Mouse (Mus musculus): ENCODE data around the gene Zfp652. TPM values are rescaled to one million over a fixed set of nuclear protein-coding genes. Genes with fewer than 3 reads are reported as not detected.

Zfp652 gene
- total RNA-seq, 2 experiments from 2014 or later: 48.7 to 49.6 TPM

GRCm38 (mm10) chr11:95829526-95830050 is 117.1 kb downstream of the Zfp652 start:
- no peak for DNase-seq (ENCODE audit: low spot score in 2 of 2)

DNA sequence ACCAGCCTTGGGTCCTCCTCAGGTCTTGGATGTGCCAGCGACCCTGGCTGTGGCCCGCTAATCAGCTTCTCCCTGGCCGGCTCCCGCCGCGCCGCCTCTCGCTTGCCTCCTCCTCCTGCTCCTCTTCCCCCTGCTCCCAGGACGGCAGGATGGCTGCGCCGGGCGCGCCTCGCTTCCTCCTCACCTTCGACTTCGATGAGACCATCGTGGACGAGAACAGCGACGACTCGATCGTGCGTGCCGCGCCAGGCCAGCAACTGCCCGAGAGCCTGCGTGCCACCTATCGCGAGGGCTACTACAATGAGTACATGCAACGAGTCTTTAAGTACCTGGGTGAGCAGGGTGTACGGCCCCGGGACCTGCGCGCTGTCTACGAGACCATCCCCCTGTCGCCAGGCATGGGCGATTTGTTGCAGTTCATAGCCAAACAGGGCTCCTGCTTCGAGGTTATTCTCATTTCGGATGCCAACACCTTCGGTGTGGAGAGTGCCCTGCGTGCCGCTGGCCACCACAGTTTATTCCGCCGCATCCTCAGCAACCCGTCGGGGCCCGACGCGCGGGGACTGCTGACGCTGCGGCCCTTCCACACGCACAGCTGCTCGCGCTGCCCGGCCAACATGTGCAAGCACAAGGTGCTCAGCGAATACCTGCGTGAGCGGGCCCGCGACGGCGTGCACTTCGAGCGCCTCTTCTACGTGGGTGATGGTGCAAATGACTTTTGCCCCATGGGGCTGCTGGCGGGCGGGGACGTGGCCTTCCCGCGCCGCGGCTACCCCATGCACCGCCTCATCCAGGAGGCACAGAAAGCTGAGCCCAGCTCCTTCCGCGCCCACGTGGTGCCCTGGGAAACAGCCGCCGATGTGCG is 118.2 kb downstream of the Zfp652 start:
- DNase-seq (ENCODE audit: low spot score in 2 of 2): no peak

- no peak for DNase-seq (ENCODE audit: low spot score in 2 of 2)
Observed at GRCm38 (mm10) chr11:95831276-95831619, 118.8 kb downstream of the Zfp652 start.

DNA sequence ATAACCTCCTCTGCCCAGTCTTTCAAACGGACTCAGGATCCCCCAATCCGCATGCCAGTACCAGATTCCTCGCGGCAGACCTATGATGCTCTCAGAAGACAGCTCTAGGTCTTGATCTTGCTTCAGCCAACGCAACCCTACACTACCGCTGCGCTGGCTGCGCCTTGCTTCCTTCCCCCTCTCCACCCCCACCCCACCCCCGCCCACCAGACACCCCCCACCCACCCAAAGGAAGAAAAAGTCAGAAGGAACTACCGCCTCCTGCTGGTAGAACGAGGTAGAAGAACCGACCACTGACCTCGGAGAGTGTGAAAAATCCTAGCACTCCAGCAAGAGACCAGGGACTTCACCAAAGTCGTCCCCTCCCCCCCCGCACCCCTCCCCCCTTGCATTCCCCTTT is 119.2 kb downstream of the Zfp652 start:
- DNase-seq (ENCODE audit: low spot score in 2 of 2): no peak

DNA sequence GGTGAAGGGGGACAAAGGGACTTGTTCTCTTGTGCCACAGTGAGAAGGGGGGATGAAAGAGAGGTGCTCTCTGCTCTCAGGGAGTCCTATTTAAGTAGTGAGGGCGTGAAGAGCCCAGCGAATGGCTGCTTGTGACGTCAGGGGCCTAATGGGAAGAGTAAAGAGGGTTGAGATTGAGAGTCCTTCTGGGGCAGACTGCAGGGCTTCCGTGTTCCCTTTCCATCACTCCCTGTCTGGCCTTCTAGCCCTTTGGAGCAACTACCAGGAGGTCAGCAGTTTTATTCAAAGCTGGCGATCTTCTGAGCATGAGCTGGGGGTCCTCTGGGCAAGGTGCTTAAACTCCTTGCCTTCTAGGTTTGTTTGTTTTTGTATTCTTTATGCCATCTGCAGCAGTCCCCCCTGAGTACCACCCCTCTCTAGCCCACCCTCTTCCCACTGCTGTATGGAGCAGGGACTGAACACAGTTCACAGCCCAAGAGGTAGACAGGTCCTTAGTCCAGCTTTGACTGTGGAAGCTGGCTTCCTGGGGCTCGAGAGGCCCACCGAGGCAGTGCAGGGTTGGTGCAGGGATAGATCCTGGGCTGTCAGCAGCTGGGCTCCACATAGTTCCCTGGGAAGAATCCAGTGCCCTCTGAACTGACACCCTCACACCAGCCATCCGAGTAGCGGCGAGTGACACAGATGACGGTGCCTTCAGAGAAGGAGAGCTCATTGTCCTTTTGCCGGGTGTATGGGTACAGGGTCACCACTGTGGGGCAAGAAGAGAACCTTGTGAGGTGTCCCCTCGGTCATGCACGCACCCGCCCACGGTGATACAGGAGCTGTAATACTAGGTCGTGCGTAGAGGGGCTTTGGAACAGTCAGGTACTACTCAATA is 119.9 kb downstream of the Zfp652 start:
- DNase-seq (ENCODE audit: low spot score in 2 of 2): no peak

DNA sequence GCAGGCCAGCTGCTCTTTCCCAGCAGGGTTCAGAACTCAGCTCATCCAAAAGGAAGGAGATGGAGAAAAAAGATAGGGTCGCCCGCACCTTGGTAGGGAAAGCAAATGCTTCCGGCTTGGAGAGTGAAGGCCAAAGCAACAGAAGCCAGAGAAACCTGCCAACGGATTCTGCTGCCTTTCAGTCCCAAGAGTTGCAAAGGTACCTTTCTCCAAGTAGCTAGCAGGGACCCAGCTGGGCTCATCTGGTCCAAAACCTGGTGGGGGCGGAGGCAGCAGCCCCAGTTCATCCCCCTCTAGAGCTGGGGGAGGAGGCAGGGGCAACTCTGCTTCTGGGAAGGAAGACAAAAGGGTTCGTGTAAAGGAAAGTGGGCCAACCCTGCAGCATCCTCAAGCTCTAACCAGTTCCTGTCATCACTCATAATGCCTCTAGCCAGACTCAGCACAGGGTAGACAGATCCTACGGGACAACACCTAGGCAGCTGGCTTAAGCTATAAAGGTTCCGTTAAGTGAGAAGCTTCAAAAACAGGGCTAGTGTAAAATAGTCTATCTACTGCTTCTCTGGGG is 120.6 kb downstream of the Zfp652 start:
- DNase-seq (ENCODE audit: low spot score in 2 of 2): no peak

GRCm38 (mm10) chr11:95833631-95834142 is 121.2 kb downstream of the Zfp652 start:
- no peak for DNase-seq (ENCODE audit: low spot score in 2 of 2)

DNA sequence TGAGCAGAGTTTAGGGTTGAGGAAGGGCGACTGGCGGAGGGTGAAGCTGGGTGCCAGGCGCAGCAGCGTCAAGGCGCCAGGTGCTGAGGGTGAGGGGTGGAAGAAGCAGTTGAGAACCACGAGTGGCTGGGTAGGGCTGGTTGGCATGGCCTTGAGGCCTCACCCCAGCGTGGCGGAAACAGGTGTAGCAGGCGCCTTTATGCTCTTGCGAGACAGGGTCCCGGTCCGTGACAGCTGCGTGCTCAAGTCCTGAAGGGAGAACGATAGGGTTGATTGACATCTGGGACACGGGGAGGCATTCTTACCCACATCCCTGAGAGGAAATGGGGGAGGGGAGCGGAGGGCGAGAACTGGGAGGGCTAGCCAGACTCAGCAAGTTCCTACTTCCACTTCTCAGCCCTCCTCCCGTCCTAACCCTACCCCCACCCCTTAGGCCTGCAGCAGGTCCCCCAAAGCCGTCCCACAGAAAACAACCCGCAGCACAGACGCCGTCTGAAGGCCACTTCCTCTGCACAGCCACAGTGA is 121.7 kb downstream of the Zfp652 start:
- DNase-seq (ENCODE audit: low spot score in 2 of 2): peak in 1 of 2 experiments; percentile 50

- DNase-seq (ENCODE audit: low spot score in 2 of 2): no peak
Observed at GRCm38 (mm10) chr11:95834742-95835710, 122.6 kb downstream of the Zfp652 start.

- no peak for DNase-seq (ENCODE audit: low spot score in 2 of 2)
Observed at GRCm38 (mm10) chr11:95835832-95836231, 123.4 kb downstream of the Zfp652 start.

DNA sequence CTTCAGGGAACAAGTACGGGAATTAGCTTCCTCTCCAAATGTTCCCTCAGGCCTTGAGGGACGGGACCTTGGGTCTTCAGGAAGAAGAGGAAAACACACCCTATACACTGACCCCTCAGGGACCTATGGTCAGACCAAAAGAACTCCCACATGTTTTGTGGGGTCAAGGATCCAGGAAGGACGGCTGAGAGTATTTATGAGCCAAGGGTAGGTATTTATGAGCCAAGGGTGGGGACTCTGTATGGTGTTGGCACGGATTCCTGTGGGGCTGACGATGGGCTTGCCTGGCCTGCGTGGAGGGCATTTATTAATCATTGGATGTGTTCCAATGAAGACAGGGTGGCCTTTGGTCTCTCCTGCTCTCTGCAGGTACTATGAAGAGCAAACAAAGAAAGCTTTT is 124.0 kb downstream of the Zfp652 start:
- no peak for DNase-seq (ENCODE audit: low spot score in 2 of 2)

DNA sequence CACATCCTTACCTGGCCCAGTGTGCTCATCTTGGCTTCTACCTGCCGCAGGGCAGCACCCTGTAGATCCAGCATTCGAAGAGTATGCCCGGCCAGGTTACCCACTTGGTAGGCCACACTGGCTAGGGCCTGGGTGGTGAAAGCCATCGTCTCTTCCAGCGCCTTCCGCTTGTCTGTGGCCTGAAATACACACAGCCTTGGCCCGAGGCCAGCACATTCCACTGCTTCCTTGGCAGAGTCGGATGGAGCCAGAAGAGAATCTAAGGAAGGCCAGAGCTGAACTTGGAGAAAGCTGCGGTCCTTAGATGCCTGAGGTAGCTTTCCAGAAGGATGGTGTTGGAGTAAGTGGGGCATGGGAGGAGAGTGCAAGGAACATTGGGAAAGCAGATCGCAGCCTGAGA is 124.6 kb downstream of the Zfp652 start, which contains the start of gene Gngt2:
Gene Gngt2 (plus strand): TSS at position 158 of the 400 bp plus-strand sequence.
- DNase-seq (ENCODE audit: low spot score in 2 of 2): no peak

DNA sequence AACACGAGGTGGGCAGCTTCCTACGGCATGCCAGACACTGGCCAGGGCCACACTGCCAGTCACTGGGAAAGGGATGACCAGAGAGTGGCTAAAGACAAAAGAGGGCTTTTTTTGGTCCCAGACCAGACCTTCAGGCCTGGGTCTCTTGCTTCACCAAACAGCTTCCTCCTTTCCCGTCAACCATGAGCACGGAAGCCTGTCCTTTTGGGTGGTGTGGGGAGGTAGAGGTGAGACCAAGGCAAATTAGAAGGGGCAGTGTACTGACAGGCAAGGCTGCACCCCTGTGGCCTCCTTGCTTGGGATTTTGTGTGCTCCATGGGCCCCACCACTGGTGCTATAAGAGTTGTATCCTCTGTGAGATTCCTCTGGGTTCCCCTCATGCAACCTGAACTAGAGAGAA is 126.1 kb downstream of the Zfp652 start:
- DNase-seq (ENCODE audit: low spot score in 2 of 2): no peak

DNA sequence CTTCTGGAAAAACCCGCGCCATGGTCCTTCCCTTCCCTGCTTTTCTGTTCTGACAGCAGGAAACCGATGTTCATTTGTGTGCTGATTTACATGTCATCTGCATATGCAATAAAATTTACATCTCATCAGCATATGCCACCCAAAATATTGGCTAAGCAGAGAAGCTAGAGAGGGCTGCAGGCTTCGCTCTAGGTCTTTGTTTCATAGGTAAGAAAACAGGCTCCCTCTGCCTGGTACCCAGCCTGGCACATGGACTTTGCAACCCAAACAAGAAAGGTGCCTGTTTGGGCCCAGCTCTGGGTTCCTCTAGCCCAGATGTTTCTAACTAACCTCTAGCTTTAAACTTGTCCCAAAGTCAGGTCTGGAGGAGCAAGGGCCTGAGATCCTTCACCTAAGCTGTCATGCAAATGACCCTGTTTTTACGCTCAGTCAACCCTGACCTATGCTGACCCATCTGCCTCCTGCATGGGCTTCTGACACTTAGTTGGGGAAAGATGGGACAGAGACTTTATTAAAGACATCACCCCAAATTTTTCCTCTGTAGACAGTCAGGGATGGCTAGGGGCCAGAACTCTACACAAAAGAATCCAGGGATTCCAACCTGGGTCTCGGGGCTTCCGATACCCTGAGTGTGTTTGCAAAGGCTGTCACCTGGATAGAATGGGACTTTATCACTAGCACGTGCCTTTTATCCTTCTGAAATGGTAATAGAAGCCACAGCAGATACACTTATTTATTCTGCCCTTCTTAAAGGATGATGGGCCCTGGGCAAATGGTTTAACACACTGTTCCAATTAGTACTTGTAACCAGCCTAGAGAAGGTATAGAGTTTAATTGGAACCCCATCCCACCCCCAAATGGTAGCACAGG is 126.8 kb downstream of the Zfp652 start:
- DNase-seq (ENCODE audit: low spot score in 2 of 2): no peak

- no peak for DNase-seq (ENCODE audit: low spot score in 2 of 2)
Observed at GRCm38 (mm10) chr11:95840694-95841497, 128.4 kb downstream of the Zfp652 start.

DNA sequence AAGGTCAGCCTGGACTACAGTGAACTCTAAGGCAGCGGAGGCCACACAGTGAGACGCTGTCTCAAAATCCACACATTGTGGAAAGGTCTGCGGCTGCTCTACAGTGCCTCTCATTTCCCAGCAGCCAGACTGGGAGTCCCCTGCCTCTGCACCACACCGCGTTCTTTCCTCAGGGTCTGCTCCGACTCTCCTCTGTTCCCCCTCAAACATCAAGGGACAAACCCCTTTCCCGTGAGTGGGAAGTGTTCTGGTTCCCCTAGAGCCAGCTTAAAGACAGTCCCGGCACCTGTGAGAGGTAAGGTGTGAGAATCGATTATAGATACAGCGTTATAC is 129.0 kb downstream of the Zfp652 start:
- DNase-seq (ENCODE audit: low spot score in 2 of 2): no peak

- DNase-seq (ENCODE audit: low spot score in 2 of 2): no peak
Observed at GRCm38 (mm10) chr11:95842074-95842681, 129.7 kb downstream of the Zfp652 start, which contains the start of gene Abi3. Gene Abi3 (minus strand): TSS chr11:95842476.

GRCm38 (mm10) chr11:95842953-95843352 is 130.5 kb downstream of the Zfp652 start:
- DNase-seq (ENCODE audit: low spot score in 2 of 2): no peak
